Mouse (Mus musculus): ENCODE measurements at regions not wholly inside any gene's neighbourhood (a gene's known extent, or its start where the extent isn't known, plus 50 kb on each side); places are given as distances from the start of the nearest gene placed in this dataset.

DNA sequence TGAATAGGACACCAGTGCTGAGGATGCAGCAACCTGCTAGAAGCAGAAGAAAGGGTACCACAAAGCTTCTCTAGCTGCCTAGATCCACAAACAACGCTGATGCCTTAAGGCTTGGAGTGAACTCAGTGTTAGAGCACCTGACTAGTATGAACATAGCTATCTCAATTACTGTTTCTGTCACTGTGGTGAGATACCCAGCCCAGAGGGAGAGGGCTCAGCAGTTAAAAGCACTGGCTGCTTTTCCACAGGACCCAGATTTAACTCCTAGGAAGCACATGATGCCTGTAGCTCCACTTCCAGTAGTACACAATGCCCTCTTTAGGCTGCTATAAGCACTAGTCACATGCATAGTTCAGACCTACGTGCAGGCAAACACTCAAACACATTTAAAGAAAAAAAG lies 67.3 kb upstream of the Ngly1 start:
- no peak for ATAC-seq (ENCODE audit: low FRiP score, low read depth)
- H3K9me3 ChIP-seq = no peaks in the 10 kb centered on the region
- H3K9ac ChIP-seq (replicated peaks) = no peak overlapping the region
- H3K4me1 ChIP-seq = no peaks in the 10 kb centered on the region
- no peak overlapping the region for H3K4me3 ChIP-seq
- 63% methylated on average over 2 of the region's 2 CpGs for WGBS
- no peak overlapping the region for H3K4me2 ChIP-seq (replicated peaks)
- no peaks in the 10 kb centered on the region for H3K27me3 ChIP-seq
- no peak overlapping the region for H3K27ac ChIP-seq (replicated peaks)
- H3K36me3 ChIP-seq = no peaks in the 10 kb centered on the region

DNA sequence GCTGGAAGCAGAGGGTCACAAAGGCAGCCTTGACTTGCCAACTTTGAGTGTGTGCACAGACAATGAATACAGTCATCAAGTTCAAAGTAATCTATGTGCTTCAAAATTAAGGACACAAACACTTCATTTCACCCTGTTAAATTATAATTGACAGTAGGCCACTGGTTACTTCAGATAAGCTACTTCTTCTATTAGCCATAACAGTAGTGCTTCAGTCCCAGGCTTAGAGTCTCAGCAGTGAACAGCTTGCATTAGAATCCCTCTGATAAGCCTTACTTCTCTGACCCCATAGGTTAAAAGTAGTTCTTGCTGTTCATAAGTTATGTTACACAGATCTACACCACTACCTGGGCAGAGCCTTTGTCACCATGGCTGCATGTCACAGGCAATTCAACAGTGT lies 63.8 kb upstream of the Ngly1 start:
- H3K4me3 ChIP-seq = no peak overlapping the region
- no peaks in the 10 kb centered on the region for H3K9me3 ChIP-seq
- no peak overlapping the region for H3K27ac ChIP-seq (replicated peaks)
- no peaks in the 10 kb centered on the region for H3K27me3 ChIP-seq
- H3K4me2 ChIP-seq (replicated peaks) = no peak overlapping the region
- ATAC-seq (ENCODE audit: low FRiP score, low read depth) = no peak
- no peaks in the 10 kb centered on the region for H3K4me1 ChIP-seq
- H3K9ac ChIP-seq (replicated peaks) = no peak overlapping the region
- H3K36me3 ChIP-seq = no peaks in the 10 kb centered on the region
